Mouse (Mus musculus) heart, embryonic 11.5 days (tissue): ENCODE measurements around the gene Rbbp6. TPM values are rescaled to one million over a fixed set of nuclear protein-coding genes. Genes with fewer than 3 reads are reported as not detected.
A peak's percentile ranks its signal among the peaks of the same experiment; 100 is the strongest.

Experiments used
- ATAC-seq: fragments of 200-750 bp; cut with Nextera tagmentation; replicated peaks from 2 replicates; pipeline ENCODE4 v1.8.0; 2017; ENCODE audit warnings: moderate library complexity; ENCODE audit not compliant: insufficient number of reproducible peaks, low FRiP score, low TSS enrichment
- H3K27ac ChIP-seq: fragments of 300-500 bp; sonication (generic); 2 replicates; pipeline ENCODE4 v1.5.1; 2014; ENCODE audit warnings: mild to moderate bottlenecking, low read depth, low read length
- H3K27me3 ChIP-seq: fragments of 300-500 bp; sonication (generic); 2 replicates; pipeline ENCODE4 v1.6.1; 2014; ENCODE audit warnings: mild to moderate bottlenecking, low read length, mixed read lengths; ENCODE audit not compliant: control insufficient read depth, insufficient read depth
- H3K36me3 ChIP-seq: fragments of 300-500 bp; sonication (generic); 2 replicates; pipeline ENCODE4 v1.6.1; 2014; ENCODE audit warnings: mild to moderate bottlenecking, low read length, moderate library complexity, mixed read lengths; ENCODE audit not compliant: control insufficient read depth, insufficient read depth
- H3K4me1 ChIP-seq: fragments of 300-500 bp; sonication (generic); 2 replicates; pipeline ENCODE4 v1.6.1; 2014; ENCODE audit warnings: low read length; ENCODE audit not compliant: control insufficient read depth, insufficient read depth
- H3K4me2 ChIP-seq: fragments of 300-500 bp; sonication (generic); 2 replicates; pipeline ENCODE4 v1.6.1; 2014; ENCODE audit warnings: mild to moderate bottlenecking, moderate library complexity
- H3K4me3 ChIP-seq: fragments of 300-500 bp; sonication (generic); 2 replicates; pipeline ENCODE4 v1.5.1; 2014; ENCODE audit warnings: low read depth, low read length
- H3K9ac ChIP-seq: fragments of 300-500 bp; sonication (generic); 2 replicates; pipeline ENCODE4 v1.6.1; 2014; ENCODE audit warnings: mild to moderate bottlenecking, low read depth, low read length, moderate library complexity
- H3K9me3 ChIP-seq: fragments of 300-500 bp; sonication (generic); replicated peaks from 2 replicates; pipeline ENCODE4 v1.6.1; 2016; ENCODE audit warnings: low read length; ENCODE audit not compliant: control insufficient read depth
- WGBS: fragments of 180-500 bp; shearing (Covaris S2); extraction: QIAGEN DNeasy Blood & Tissue Kit; methylation state at CpG from one replicate; pipeline ENCODE4 v1.1.7; 2014; ENCODE audit not compliant: insufficient replicate concordance; 5-methylcytosine and 5-hydroxymethylcytosine counted together
- polyA plus RNA-seq: library from polyadenylated mRNA; unstranded; fragments of >200 nt; fragmentation: Nextera tagmentation; extraction: Ambion mirVana; gene quantifications from 2 replicates; pipeline ENCODE4 v1.2.1, GENCODE M21; 2014

Gene Rbbp6
- polyA plus RNA-seq, 1 experiment from 2014 or later = 30.1 TPM

DNA sequence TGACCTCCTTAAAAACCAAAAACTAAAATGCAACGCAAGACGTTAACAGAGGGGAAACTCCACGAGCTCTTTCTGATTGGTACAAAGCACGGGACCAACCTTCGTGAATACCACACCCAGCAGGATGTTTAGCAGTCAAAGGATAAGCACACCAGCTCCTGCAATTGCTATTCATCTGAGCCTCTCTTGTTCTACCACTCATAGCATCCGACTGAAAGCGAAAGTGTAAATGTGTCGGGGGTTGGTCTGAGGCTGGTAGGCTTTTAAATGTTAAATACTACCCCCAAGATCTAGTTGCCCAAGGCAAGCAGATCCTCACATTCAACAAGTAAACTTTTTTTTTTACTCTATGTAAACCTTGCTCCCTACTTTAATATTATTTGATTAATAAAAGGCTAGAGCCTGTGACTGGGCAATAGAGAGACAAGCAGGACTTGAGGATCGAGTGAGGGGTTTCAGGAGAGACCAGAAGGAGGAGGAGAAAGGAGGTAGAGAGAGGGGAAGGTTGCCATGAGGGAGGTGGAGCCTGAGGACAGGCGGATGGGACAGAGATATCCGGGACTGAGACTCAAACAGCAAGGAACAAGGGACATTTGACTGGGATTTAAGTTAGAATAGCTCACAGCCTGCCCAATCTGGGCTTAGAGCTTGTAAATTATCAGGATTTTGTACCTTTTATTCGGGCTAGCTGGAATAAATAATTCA is 25.0 kb upstream of the Rbbp6 start:
- ATAC-seq = no peak
- Histone ChIP-seq H3K36me3 (no peaks in the 10 kb centered on the region), H3K4me2 (peak overlapping the region; percentile 61), H3K27me3 (no peaks in the 10 kb centered on the region), H3K4me3 (peak overlapping the region; percentile 32), H3K9ac (peak overlapping the region; percentile 64), H3K4me1 (no peaks in the 10 kb centered on the region), H3K9me3 (no peaks in the 10 kb centered on the region), H3K27ac (no peak overlapping the region)
- WGBS = 13% methylated on average over 12 of the region's 12 CpGs

DNA sequence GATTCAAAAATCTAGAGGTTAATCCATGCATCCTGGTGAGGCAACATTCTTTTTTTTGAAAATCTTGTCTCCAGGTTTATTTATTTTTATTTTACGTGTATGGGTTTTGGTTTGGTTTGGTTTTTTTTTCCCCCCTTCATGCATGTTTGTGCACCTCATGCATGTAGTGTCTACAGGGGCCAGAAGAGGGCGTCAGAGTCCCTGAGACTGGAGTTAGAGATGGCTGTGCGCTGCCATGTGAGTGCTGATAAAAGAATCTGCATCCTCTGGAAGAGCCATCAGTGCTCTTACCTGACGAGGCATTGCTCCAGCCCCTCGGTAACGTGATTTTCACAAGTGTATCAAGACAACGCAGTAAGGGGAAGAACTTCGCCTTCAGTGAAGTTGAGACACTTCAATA is 23.4 kb upstream of the Rbbp6 start:
- no peak overlapping the region for H3K9ac ChIP-seq
- H3K4me2 ChIP-seq = no peak overlapping the region
- no peaks in the 10 kb centered on the region for H3K36me3 ChIP-seq
- ATAC-seq = no peak
- WGBS = 87% methylated on average over 8 of the region's 8 CpGs
- H3K9me3 ChIP-seq = no peaks in the 10 kb centered on the region
- no peaks in the 10 kb centered on the region for H3K27me3 ChIP-seq
- H3K4me1 ChIP-seq = no peaks in the 10 kb centered on the region
- H3K27ac ChIP-seq = no peak overlapping the region
- no peak overlapping the region for H3K4me3 ChIP-seq

DNA sequence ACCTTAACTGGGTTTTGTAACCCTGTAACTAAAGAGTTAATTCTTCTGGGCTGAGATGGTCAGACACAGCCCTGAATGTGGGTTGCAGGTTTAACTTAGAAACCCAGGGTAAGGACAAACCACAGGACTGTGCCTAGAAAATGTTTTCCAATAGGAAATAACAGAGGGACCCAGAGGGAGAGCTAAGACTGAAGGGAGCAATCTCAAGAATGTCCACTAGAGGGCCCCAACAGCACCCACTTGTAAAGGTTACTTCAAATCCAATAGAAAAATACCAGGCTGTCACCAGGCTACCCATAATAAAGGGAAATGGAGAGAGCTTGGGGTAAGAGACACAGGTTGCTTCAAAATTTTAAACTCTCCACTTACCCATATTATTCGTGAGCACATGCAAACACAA is 20.3 kb upstream of the Rbbp6 start:
- Histone ChIP-seq H3K4me3 (no peak overlapping the region), H3K9ac (no peak overlapping the region), H3K36me3 (no peaks in the 10 kb centered on the region), H3K4me2 (no peak overlapping the region), H3K27ac (no peak overlapping the region), H3K27me3 (no peaks in the 10 kb centered on the region), H3K4me1 (no peaks in the 10 kb centered on the region), H3K9me3 (no peaks in the 10 kb centered on the region)
- ATAC-seq = 0 out of 2 replicates have a peak, but pooled peaks have one; percentile 64
- 3% methylated on average over 1 of the region's 1 CpGs for WGBS

DNA sequence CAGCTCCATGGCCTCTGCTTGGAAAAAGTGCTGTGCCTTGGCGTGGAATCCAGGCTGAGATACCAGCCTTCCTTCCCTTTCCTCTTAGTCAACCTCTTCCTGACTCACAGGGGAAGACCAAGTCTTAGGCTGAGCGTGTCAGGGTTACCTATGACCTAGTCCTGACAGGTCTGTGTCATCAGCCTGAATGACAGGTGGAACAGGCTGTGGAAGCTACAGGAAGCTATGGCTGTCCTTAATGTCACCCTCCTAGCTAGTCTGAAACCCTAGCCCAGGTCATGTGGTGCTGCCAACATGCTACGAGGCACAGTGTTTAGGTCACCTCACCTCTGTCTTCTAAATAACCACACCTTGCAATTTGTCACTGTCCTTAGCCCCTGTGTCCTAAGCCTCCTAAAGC is 16.2 kb upstream of the Rbbp6 start:
- no peak for ATAC-seq
- no peaks in the 10 kb centered on the region for H3K36me3 ChIP-seq
- no peaks in the 10 kb centered on the region for H3K27me3 ChIP-seq
- no peak overlapping the region for H3K4me2 ChIP-seq
- H3K4me1 ChIP-seq = no peaks in the 10 kb centered on the region
- H3K4me3 ChIP-seq = no peak overlapping the region
- no peak overlapping the region for H3K9ac ChIP-seq
- no peaks in the 10 kb centered on the region for H3K9me3 ChIP-seq
- 71% methylated on average over 3 of the region's 3 CpGs for WGBS
- no peak overlapping the region for H3K27ac ChIP-seq

DNA sequence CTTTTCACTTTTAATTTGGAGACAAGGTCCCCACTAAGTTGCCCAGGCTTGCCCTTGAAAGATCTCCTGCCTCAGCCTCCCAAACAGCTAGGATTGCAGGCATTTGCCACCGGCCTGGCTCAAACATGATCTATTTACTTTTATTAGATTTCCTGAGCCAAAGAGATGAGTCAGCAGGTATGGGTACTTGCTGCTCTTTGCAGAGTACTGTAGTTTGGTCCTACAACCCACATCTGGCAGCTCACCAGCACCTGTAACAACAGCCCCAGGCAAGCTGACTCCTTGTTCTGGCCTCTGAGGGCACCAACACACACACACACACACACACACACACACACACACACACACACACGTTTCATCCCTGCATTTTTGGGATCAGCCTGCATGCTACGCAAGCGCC is 14.0 kb upstream of the Rbbp6 start:
- no peak for ATAC-seq
- H3K9ac ChIP-seq = no peak overlapping the region
- 74% methylated on average over 4 of the region's 4 CpGs for WGBS
- no peak overlapping the region for H3K27ac ChIP-seq
- no peaks in the 10 kb centered on the region for H3K4me1 ChIP-seq
- no peaks in the 10 kb centered on the region for H3K9me3 ChIP-seq
- no peaks in the 10 kb centered on the region for H3K36me3 ChIP-seq
- H3K27me3 ChIP-seq = no peaks in the 10 kb centered on the region
- no peak overlapping the region for H3K4me3 ChIP-seq
- no peak overlapping the region for H3K4me2 ChIP-seq

DNA sequence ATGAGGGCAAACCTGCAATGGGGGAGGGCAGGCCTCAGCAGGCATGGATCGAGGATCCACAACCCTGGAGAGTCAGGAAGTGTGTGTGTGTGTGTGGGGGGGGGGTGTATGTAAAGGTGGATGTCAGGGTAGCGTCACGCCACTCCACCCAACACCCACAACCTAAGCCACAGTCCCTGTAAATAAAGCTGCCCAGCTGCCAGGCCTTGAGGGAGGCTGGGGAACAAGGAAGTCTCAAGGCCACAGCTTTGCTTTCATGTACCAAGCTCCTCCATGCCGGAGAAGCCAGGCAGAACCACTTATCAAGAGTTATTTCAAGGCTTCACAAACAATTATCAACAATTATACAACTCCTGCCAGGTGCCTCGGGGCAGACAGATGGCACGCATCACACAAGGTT is 13.4 kb upstream of the Rbbp6 start:
- Histone ChIP-seq H3K4me2 (no peak overlapping the region), H3K4me3 (no peak overlapping the region), H3K36me3 (no peaks in the 10 kb centered on the region), H3K4me1 (no peaks in the 10 kb centered on the region), H3K9ac (no peak overlapping the region), H3K9me3 (no peaks in the 10 kb centered on the region), H3K27me3 (no peaks in the 10 kb centered on the region), H3K27ac (no peak overlapping the region)
- WGBS = 70% methylated on average over 6 of the region's 6 CpGs
- no peak for ATAC-seq

DNA sequence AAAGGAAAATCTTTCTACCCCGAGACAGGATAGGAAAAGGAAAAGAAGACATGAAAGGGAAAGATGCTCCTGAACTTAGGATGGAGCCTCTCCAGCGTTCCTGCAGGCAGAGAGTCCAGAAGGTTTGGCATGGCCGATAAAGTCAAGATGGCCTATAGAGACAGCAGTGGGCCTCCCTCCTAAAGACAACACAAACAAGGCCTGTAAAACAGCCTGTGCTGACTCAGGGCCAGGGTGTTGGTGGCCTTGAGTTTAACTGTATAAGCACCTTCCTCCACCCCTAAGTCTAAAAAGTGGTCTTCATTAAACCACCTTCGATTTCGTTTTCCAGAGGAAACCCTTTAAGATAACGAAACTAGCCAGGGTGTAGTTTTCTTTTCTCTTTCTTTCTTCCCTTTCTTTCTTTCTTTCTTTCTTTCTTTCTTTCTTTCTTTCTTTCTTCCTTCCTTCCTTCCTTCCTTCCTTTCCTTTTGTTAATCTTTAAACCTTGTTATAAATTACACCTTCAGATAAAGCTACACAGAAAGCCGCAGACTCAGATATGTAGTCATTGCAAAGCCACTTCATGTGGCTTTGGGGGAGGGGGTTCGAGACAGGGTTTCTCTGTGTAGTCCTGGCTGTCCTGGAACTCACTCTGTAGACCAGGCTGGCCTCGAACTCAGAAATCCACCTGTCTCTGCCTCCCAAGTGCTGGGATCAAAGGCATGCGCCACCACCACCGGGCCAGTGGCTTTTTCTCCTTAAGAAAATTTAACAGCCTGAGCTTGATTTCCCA is 10.8 kb upstream of the Rbbp6 start:
- Histone ChIP-seq H3K27ac (no peak overlapping the region), H3K9me3 (no peaks in the 10 kb centered on the region), H3K4me2 (no peak overlapping the region), H3K36me3 (no peaks in the 10 kb centered on the region), H3K4me1 (no peaks in the 10 kb centered on the region), H3K9ac (no peak overlapping the region), H3K4me3 (no peak overlapping the region), H3K27me3 (no peaks in the 10 kb centered on the region)
- 75% methylated on average over 11 of the region's 11 CpGs for whole genome bisulfite sequencing
- no peak for ATAC-seq

DNA sequence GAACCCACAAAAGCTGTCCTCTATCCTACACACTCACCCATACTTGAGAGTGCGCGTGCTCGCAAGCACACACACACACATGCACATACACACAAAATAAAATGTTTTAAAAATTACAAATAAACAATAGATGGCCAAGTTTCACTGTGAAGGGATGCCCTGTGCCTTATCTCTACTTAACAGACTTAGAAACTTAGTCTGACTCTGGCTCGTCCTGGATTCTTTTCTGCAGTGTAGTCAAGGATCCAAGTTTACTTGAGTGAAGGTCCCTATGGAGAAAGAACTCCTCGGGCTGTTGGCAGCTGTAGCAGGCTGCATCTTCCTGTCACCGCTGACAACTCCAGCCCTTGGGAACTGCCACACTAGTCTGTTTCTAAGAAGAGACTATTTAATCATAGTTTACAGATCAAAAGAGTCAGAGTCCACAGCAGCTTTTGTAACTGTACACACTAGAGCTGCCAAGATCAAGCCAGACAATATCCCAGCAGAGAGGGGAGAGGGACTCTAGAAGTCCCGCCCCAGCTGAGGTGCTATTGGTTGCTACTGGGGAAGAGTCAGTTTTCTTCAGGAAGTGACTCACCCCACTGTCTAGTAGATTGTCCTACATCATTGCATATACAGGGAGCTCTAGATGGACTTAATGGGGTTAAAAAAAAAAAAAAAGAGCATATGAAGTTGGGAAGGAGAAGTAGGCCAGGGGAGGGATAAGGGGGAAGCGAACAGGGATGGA is 10.1 kb upstream of the Rbbp6 start:
- no peak for ATAC-seq
- Histone ChIP-seq H3K9me3 (no peaks in the 10 kb centered on the region), H3K4me3 (no peak overlapping the region), H3K9ac (no peak overlapping the region), H3K4me2 (no peak overlapping the region), H3K27ac (no peak overlapping the region), H3K4me1 (no peaks in the 10 kb centered on the region), H3K27me3 (no peaks in the 10 kb centered on the region), H3K36me3 (no peaks in the 10 kb centered on the region)
- WGBS = 74% methylated on average over 8 of the region's 8 CpGs
